Mouse (Mus musculus) embryonic facial prominence, embryonic 13.5 days (tissue): Measurements from ENCODE around the gene Epc2. TPM values are rescaled to one million over a fixed set of nuclear protein-coding genes. Genes with fewer than 3 reads are reported as not detected.

Experiments
- ATAC-seq: fragments of 200-750 bp; cut with Nextera tagmentation; 2 replicates; pipeline ENCODE4 v1.8.0; 2017; ENCODE audit warnings: low read depth; ENCODE audit not compliant: insufficient number of reproducible peaks, insufficient read depth, low FRiP score, low TSS enrichment
- H3K27ac ChIP-seq: fragments of 300-500 bp; sonication (generic); 2 replicates; pipeline ENCODE4 v1.5.1; 2015; ENCODE audit warnings: moderate library complexity, mild to moderate bottlenecking, inconsistent platforms
- H3K27me3 ChIP-seq: fragments of 300-500 bp; sonication (generic); 2 replicates; pipeline ENCODE4 v1.6.1; 2015; ENCODE audit warnings: mild to moderate bottlenecking, inconsistent platforms
- H3K36me3 ChIP-seq: fragments of 300-500 bp; sonication (generic); 2 replicates; pipeline ENCODE4 v1.6.1; 2015; ENCODE audit warnings: mild to moderate bottlenecking, inconsistent platforms
- H3K4me1 ChIP-seq: fragments of 300-500 bp; sonication (generic); 2 replicates; pipeline ENCODE4 v1.6.1; 2015; ENCODE audit warnings: inconsistent platforms
- H3K4me2 ChIP-seq: fragments of 300-500 bp; sonication (generic); 2 replicates; pipeline ENCODE4 v1.6.1; 2015; ENCODE audit warnings: moderate library complexity, mild to moderate bottlenecking, inconsistent platforms
- H3K4me3 ChIP-seq: fragments of 300-500 bp; sonication (generic); 2 replicates; pipeline ENCODE4 v1.5.1; 2015; ENCODE audit warnings: mild to moderate bottlenecking, inconsistent platforms
- H3K9ac ChIP-seq: fragments of 300-500 bp; sonication (generic); 2 replicates; pipeline ENCODE4 v1.6.1; 2015; ENCODE audit warnings: mild to moderate bottlenecking, inconsistent platforms
- H3K9me3 ChIP-seq: fragments of 300-500 bp; sonication (generic); 2 replicates; pipeline ENCODE4 v1.6.1; 2016; ENCODE audit warnings: inconsistent platforms
- WGBS: fragments of 180-500 bp; shearing (Covaris S2); methylation state at CpG from one replicate; pipeline ENCODE4 v1.1.7; 2015; ENCODE audit warnings: mixed read lengths; 5-methylcytosine and 5-hydroxymethylcytosine counted together
- polyA plus RNA-seq: library from polyadenylated mRNA; unstranded; fragments of >200 nt; fragmentation: Nextera tagmentation; extraction: Ambion mirVana; gene quantifications from 2 replicates; pipeline ENCODE4 v1.2.1, GENCODE M21; 2015

Gene Epc2
- polyA plus RNA-seq, 1 experiment from 2014 or later: 9.4 TPM

GRCm38 (mm10) chr2:49539745-49540144 is 88.5 kb downstream of the Epc2 start:
- no peak overlapping the region for H3K27ac ChIP-seq
- H3K36me3 ChIP-seq: peaks cover 12% of the 10 kb centered on the region
- no peak overlapping the region for H3K4me2 ChIP-seq
- no peak overlapping the region for H3K4me3 ChIP-seq
- H3K4me1 ChIP-seq: no peaks in the 10 kb centered on the region
- no peak for ATAC-seq
- WGBS: 83% methylated on average over 2 of the region's 2 CpGs
- no peak overlapping the region for H3K9ac ChIP-seq
- no peaks in the 10 kb centered on the region for H3K27me3 ChIP-seq
- no peaks in the 10 kb centered on the region for H3K9me3 ChIP-seq

GRCm38 (mm10) chr2:49547813-49548212 is 96.5 kb downstream of the Epc2 start:
- H3K27me3 ChIP-seq: no peaks in the 10 kb centered on the region
- H3K9me3 ChIP-seq: no peaks in the 10 kb centered on the region
- no peak for ATAC-seq
- WGBS: 52% methylated on average over 5 of the region's 5 CpGs
- H3K36me3 ChIP-seq: peaks cover 44% of the 10 kb centered on the region
- no peak overlapping the region for H3K4me2 ChIP-seq
- no peak overlapping the region for H3K4me3 ChIP-seq
- H3K4me1 ChIP-seq: no peaks in the 10 kb centered on the region
- no peak overlapping the region for H3K9ac ChIP-seq
- H3K27ac ChIP-seq: no peak overlapping the region

- H3K27me3 ChIP-seq: no peaks in the 10 kb centered on the region
- WGBS: 87% methylated on average over 5 of the region's 5 CpGs
- no peak overlapping the region for H3K4me3 ChIP-seq
- no peak for ATAC-seq
- no peak overlapping the region for H3K4me2 ChIP-seq
- H3K36me3 ChIP-seq: peaks cover 48% of the 10 kb centered on the region
- no peak overlapping the region for H3K27ac ChIP-seq
- H3K9me3 ChIP-seq: no peaks in the 10 kb centered on the region
- no peaks in the 10 kb centered on the region for H3K4me1 ChIP-seq
- H3K9ac ChIP-seq: no peak overlapping the region
These were observed 97.2 kb downstream of the Epc2 start for GRCm38 (mm10) chr2:49548492-49548891.

GRCm38 (mm10) chr2:49553096-49553495 is 101.8 kb downstream of the Epc2 start:
- Histone ChIP-seq H3K4me1 (no peaks in the 10 kb centered on the region), H3K4me2 (no peak overlapping the region), H3K4me3 (no peak overlapping the region), H3K9ac (no peak overlapping the region), H3K36me3 (peaks cover 43% of the 10 kb centered on the region), H3K27me3 (no peaks in the 10 kb centered on the region), H3K27ac (no peak overlapping the region), H3K9me3 (no peaks in the 10 kb centered on the region)
- no peak for ATAC-seq
- 90% methylated on average over 2 of the region's 2 CpGs for WGBS

GRCm38 (mm10) chr2:49557339-49557738 is 106.1 kb downstream of the Epc2 start:
- 90% methylated on average over 4 of the region's 4 CpGs for WGBS
- H3K27ac ChIP-seq: no peak overlapping the region
- peaks cover 24% of the 10 kb centered on the region for H3K36me3 ChIP-seq
- H3K9me3 ChIP-seq: no peaks in the 10 kb centered on the region
- no peak overlapping the region for H3K9ac ChIP-seq
- H3K4me3 ChIP-seq: no peak overlapping the region
- H3K27me3 ChIP-seq: no peaks in the 10 kb centered on the region
- no peak overlapping the region for H3K4me2 ChIP-seq
- ATAC-seq: no peak
- H3K4me1 ChIP-seq: no peaks in the 10 kb centered on the region

- no peak for ATAC-seq
- WGBS: 90% methylated on average over 3 of the region's 3 CpGs
These were observed 107.1 kb downstream of the Epc2 start for GRCm38 (mm10) chr2:49558361-49558760.

GRCm38 (mm10) chr2:49562688-49563350 is 111.5 kb downstream of the Epc2 start:
- no peaks in the 10 kb centered on the region for H3K27me3 ChIP-seq
- H3K4me2 ChIP-seq: no peak overlapping the region
- H3K9ac ChIP-seq: no peak overlapping the region
- no peak overlapping the region for H3K27ac ChIP-seq
- no peak for ATAC-seq
- H3K4me1 ChIP-seq: no peaks in the 10 kb centered on the region
- no peak overlapping the region for H3K4me3 ChIP-seq
- H3K36me3 ChIP-seq: peaks cover 4% of the 10 kb centered on the region; the same call in 1 of the 2 replicates
- no peaks in the 10 kb centered on the region for H3K9me3 ChIP-seq
- WGBS: 83% methylated on average over 10 of the region's 10 CpGs

More at GRCm38 (mm10) chr2:49558361-49558760, 107.1 kb downstream of the Epc2 start:
- Histone ChIP-seq H3K36me3 (peaks cover 18% of the 10 kb centered on the region), H3K27ac (no peak overlapping the region), H3K4me1 (no peaks in the 10 kb centered on the region), H3K27me3 (no peaks in the 10 kb centered on the region), H3K4me3 (no peak overlapping the region), H3K4me2 (no peak overlapping the region), H3K9me3 (no peaks in the 10 kb centered on the region), H3K9ac (no peak overlapping the region)

GRCm38 (mm10) chr2:49569862-49570777 is 118.8 kb downstream of the Epc2 start:
- Histone ChIP-seq H3K27me3 (no peaks in the 10 kb centered on the region), H3K4me3 (no peak overlapping the region), H3K4me2 (peak overlapping the region; percentile 38), H3K36me3 (no peaks in the 10 kb centered on the region), H3K9ac (no peak overlapping the region), H3K9me3 (no peaks in the 10 kb centered on the region), H3K27ac (peak overlapping the region; percentile 62), H3K4me1 (peaks cover 42% of the 10 kb centered on the region)
- WGBS: 49% methylated on average over 16 of the region's 16 CpGs
- ATAC-seq: peak; percentile 35; the same call in 1 of the 2 replicates

GRCm38 (mm10) chr2:49570778-49571101 is 119.5 kb downstream of the Epc2 start:
- peak overlapping the region; percentile 62 for H3K27ac ChIP-seq
- no peaks in the 10 kb centered on the region for H3K27me3 ChIP-seq
- H3K36me3 ChIP-seq: no peaks in the 10 kb centered on the region
- peak; percentile 57; the same call in 1 of the 2 replicates for ATAC-seq
- no peak overlapping the region for H3K9ac ChIP-seq
- 35% methylated on average over 6 of the region's 6 CpGs for WGBS
- H3K9me3 ChIP-seq: no peaks in the 10 kb centered on the region
- H3K4me1 ChIP-seq: peaks cover 42% of the 10 kb centered on the region
- peak overlapping the region; percentile 38 for H3K4me2 ChIP-seq
- no peak overlapping the region for H3K4me3 ChIP-seq

- ATAC-seq: no peak
- H3K9ac ChIP-seq: no peak overlapping the region
- H3K4me1 ChIP-seq: peaks cover 42% of the 10 kb centered on the region
- H3K4me3 ChIP-seq: no peak overlapping the region
- H3K9me3 ChIP-seq: no peaks in the 10 kb centered on the region
- H3K27ac ChIP-seq: 0 out of 2 replicates have a peak overlapping the region, but pooled peaks have one; percentile 62
- H3K27me3 ChIP-seq: no peaks in the 10 kb centered on the region
- no peaks in the 10 kb centered on the region for H3K36me3 ChIP-seq
- WGBS: 74% methylated on average over 11 of the region's 11 CpGs
- H3K4me2 ChIP-seq: no peak overlapping the region
These were observed 120.1 kb downstream of the Epc2 start for GRCm38 (mm10) chr2:49571159-49571920.

GRCm38 (mm10) chr2:49572111-49572642 is 120.9 kb downstream of the Epc2 start:
- H3K27ac ChIP-seq: no peak overlapping the region; the same call in 1 of the 2 replicates
- peak overlapping the region; percentile 49 for H3K4me2 ChIP-seq
- H3K4me3 ChIP-seq: peak overlapping the region; percentile 15; the same call in 1 of the 2 replicates
- no peak for ATAC-seq
- 0 out of 2 replicates have a peak overlapping the region, but pooled peaks have one; percentile 40 for H3K9ac ChIP-seq
- H3K4me1 ChIP-seq: peaks cover 42% of the 10 kb centered on the region
- no peaks in the 10 kb centered on the region for H3K36me3 ChIP-seq
- 34% methylated on average over 12 of the region's 12 CpGs for WGBS
- no peaks in the 10 kb centered on the region for H3K27me3 ChIP-seq
- H3K9me3 ChIP-seq: no peaks in the 10 kb centered on the region
